Mouse (Mus musculus) G1E (cell line): Measurements from ENCODE around the gene Plscr1.

ENCODE experiments used
- CTCF ChIP-seq: IDR thresholded peaks from 2 replicates; pipeline ENCODE4 v1.5.1; 2012; ENCODE audit warnings: low read depth, low read length, inconsistent platforms, mixed read lengths
- GATA1 ChIP-seq: IDR thresholded peaks from 2 replicates; pipeline ENCODE4 v1.6.1; 2012; ENCODE audit warnings: borderline replicate concordance, low read length, inconsistent platforms, mixed read lengths
- TAL1 ChIP-seq: conservative IDR thresholded peaks from 2 replicates; pipeline ENCODE4 v1.6.1; 2012; ENCODE audit warnings: low read depth, low read length, inconsistent platforms, mixed read lengths

DNA sequence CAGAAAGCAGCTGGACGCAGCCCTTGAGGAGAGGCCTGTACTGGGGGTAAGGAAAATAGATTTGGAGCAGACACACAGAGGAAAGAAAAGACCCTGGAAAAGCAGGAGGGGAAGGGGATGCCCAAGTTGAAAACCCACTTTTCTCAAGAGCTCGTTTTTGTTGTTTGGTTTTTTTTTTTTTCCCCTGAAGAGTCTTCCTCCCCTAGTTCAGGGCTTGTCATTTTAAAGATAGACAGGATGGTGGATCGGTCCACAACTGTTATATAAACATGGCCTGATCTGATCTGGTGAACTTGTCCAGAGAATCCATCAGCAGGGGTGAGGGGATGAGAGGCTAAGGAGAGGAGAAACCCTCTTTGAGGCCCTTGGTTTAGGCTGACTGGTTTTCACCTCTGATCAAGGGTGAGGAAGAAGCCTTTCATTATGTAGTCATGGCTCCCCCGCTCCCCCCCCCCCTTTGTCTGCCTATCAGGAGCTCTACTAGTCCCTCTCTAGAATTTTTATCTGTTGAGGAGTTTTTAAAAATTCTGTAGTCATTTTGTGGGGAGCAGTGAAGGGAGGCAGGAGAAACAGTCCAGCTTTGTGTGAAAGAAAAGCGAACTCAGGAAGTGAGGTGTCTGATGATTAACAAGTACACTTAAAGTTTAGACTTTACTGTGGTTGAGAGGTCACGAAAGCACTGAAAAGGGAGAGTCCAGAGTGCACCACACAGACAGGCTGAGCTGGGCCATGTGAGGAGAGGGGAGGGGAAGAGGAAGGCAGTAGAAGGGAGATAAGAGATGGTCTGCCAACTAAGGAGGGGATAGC is 24.6 kb downstream of the Plscr1 start:
- TF ChIP-seq TAL1 (no peak), CTCF (no peak), GATA1 (no peak)
